Mouse (Mus musculus) right cerebral cortex, postnatal 25 days (tissue): ENCODE data around the gene Tnpo1.
"Not testable (repeated sequence)": the region's sequence is repeated elsewhere in the genome, so short reads cannot be mapped to it uniquely, and the experiment has no call there.

Experiments used
- DNase-seq: peaks from one replicate; pipeline ENCODE4 v3.0.0; 2022

Tnpo1 gene

GRCm38 (mm10) chr13:98883774-98884173 is 42.4 kb downstream of the Tnpo1 start:
- no peak for DNase-seq

DNA sequence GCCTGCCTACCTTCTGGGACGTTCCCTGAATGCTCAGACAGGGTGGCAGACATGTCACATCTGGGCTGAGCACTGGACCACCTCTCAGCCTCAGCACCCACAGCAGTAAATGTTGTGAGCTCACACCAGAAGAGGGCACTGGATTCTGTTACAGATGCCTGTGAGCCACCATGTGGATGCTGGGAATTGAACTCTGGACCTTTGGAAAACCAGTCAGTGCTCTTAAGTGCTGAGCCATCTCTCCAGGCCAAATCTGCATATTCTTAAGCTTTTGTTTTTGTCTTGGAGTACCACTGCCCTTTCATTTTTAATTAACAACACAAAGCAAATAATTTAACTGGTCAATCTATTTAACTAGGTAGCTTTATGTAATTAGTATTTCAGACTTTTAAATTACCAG is 44.2 kb downstream of the Tnpo1 start:
- no peak for DNase-seq

DNA sequence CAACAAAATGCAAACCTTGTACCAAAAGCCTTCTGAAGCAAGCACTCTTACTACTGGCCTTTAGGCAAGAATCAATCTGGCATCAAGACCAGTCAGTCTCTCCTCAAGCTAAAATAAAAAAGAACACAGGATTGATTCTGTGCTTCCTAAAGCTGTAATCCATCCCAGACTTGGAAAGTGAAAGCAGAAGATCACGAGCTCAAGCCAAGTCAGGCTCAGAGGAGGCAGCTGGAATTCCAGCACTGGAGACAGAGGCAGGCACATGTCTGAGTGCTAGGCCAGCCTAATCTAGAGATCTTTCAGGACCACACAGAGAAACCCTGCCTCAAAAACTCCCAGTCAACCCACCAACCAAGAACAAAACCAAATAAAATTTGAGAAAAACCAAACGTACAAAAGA is 45.8 kb downstream of the Tnpo1 start:
- no peak for DNase-seq

- no peak for DNase-seq
Measured at GRCm38 (mm10) chr13:98879422-98879821, 46.8 kb downstream of the Tnpo1 start.

- no peak for DNase-seq
Measured at GRCm38 (mm10) chr13:98877165-98877564, 49.0 kb downstream of the Tnpo1 start.

- no peak for DNase-seq
Measured at GRCm38 (mm10) chr13:98874727-98875126, 51.5 kb downstream of the Tnpo1 start.

- DNase-seq: no peak
Measured at GRCm38 (mm10) chr13:98872273-98872847, 53.8 kb downstream of the Tnpo1 start.

- no peak for DNase-seq
Measured at GRCm38 (mm10) chr13:98871263-98871662, 54.9 kb downstream of the Tnpo1 start.

DNA sequence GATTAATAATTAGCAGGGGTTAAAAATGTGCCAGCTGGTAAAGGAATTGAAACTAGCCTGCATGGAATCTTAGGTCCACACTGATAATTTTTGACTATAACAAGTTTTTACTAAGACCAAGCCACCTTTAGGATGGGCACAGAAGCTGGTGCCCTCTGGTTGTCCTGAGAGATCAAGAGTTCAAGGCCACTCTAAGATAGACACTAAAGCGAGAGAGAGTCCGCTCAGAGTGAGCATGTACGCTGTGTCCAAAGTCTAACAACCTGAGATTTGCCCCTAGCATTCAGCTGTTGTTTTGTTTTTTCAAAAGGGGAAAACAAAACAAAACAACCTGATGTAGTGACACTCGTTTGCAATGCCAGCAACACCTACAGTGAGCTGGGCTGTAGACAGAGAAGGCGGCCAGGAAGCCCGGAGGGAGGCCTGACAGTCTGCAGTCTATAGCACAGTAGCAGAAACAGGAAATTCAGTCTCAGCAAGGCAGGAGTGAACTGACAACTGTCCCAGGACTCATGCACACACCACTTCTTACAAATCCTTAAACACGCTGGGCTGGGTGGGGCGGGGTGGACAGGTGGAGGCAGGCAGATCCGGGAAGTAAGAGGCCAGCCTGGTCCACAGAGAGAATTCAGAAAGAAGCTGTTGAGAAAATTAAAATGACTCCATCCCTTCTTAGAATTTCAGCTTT is 57.8 kb downstream of the Tnpo1 start:
- no peak for DNase-seq

DNA sequence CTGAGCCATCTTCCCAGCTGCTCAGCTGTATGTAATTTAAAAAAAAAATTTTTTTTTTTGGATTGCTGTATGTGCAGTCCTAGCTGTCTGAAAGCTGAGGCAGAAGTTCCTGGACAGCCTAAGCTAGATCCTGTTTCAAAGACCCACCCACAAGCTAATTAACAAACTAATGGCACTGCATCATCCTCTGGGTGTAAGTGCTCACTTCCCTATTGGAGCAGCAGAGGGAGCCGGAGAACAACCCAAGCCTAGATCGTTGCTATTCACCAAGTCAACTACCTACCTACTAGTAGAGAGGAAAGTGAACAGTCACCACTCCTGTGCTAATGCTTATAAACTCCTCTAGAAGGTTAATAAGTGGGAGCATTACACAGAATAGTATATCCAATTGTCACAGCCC is 58.4 kb downstream of the Tnpo1 start:
- no peak for DNase-seq

DNA sequence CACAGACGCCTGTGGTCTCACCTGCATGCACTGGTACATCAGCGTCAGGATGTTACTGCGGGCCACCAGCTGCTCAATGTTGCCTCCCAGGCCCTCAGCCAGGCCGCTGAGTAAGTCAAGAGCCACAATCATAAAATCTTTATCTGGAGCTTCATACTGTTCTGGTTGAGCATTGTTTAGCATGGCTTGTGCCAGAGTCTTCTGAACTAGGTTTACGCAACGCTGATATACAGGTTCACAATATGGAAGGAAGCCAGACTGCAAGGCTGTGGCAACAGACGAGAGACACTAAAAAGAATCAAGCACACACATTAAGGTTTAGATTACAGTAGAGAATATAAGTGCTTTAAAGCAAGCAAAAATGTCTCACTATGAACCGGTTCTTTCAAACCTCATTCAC is 70.9 kb downstream of the Tnpo1 start:
- no peak for DNase-seq

DNA sequence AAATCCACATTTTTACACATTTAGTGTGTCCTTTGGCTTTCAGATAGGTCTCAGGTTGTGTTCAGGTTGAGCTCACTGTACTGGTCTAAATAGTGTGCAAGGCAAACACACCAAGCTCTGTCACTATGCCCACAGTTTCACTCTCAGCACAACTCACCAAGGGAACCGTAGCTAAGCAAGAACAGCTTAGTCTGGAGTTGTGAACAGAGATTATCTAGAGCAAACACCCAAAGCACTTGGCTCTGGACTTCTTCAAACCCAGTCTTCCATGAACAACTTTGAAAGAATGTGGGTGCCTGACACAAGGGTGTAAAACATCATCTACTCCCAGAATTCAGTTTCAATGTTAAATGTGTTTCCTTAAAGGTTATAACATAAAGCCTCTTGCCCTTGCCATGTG is 80.4 kb downstream of the Tnpo1 start:
- no peak for DNase-seq

DNA sequence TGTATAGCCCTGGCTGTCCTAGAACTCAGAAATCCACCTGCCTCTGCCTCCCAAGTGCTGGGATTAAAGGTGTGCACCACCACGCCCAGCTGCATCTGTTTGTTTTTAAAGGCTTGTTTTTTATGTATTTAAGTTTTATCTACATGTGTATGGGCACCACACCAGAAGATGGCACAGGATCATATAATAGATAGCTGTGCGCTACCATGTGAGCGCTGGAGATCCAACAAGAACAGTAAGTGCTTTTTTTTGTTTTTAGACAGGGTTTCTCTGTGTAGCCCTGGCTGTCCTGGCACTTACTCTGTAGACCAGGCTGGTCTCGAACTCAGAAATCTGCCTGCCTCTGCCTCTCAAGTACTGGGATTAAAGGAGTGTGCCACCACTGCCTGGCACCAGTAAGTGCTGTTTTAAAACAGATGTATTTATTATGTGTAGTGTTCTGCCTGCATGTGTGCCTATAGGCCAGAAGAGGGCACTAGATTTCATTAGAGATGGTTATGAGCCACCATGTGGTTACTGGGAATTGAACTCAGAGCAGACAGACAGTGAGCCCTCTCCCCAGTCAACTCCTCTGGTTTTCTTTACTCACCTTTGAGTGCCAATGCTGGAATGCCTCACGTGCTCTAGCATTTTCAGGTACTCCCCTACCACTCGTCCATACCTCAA is 89.6 kb downstream of the Tnpo1 start:
- DNase-seq: no peak

GRCm38 (mm10) chr13:98835740-98836139 is 90.4 kb downstream of the Tnpo1 start:
- no peak for DNase-seq

GRCm38 (mm10) chr13:98834723-98835122 is 91.5 kb downstream of the Tnpo1 start:
- no peak for DNase-seq

DNA sequence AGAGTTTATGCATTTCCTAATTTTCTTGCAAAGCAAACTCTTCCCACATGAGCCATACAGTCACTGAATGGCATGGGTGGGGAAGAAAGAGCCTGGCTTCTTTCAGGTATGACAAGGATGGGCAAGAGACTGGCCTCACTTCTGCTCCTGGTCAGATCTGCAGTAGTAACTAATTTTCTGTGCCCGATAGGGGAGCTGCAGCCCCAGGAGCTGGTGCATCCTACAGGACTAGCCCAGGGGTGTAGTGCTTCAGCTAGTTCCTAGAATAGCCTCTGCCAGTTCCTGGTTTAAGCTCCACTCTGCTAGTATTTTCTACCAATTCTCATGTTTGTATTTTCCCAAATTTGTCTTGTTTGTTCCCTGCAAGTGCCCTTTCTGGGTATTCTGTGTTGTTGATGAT is 92.0 kb downstream of the Tnpo1 start:
- DNase-seq: no peak

DNA sequence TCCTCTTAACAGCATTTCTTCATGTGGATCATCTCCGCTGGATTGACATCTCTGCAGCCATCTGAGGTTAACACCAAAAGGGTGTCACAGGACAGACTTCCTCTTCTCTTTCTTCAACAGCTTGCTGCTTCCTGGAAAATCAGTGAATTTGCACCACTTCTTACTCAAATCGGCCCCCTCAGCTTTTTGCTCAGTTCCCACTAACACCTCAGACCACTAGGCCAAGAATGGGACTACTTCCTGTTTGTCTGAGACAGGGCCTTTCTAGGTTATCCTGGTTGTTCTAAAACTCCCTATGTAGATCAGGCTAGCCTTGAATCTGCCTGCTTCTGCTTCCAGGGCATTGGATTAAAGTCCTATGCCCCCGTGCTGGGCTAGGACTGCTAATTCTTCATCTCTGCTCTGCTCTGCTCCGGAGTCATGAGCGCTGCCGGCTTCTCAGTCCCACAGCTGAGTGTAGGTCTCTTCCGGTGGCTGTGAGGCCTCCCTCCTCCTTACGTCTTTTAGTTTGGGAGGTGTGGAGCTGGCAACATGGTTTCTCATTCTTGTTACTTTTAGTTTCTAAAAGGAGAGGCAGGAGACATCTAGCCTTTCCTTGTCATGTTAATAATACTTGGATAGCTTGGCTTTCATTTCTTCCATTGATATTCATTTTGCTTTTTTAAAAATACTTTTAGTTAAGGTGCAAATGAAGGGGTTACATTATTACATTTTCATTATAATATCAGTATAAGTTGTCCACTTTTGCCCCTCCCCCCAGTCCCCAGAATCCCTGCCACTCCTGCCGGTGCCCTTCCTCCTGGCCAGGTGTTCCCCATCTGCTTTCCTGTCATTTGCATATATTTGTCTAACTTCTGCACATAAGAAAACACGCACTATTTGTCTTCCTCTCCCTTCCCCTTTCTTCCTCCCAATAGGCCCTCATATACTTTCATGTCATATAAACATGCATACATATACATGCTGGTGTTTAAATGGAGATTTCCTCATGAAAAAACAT is 93.4 kb downstream of the Tnpo1 start:
- no peak for DNase-seq

DNA sequence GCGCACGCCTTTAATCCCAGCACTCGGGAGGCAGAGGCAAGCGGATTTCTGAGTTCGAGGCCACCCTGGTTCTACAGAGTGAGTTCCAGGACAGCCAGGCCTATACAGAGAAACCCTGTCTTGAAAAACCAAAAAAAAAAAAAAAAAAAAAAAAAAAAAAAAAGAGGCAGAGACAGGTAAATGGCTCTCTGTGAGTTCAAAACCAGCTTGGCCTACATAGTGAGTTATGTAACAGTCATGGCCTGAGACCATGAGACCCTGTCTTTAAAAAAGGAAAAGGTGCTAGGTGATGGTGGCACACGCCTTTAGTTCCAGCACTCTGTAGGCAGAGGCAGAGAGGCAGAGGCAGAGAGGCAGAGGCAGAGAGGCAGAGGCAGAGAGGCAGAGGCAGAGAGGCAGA is 97.2 kb downstream of the Tnpo1 start:
- DNase-seq: not testable (repeated sequence)

GRCm38 (mm10) chr13:98825574-98825973 is 100.6 kb downstream of the Tnpo1 start:
- DNase-seq: no peak

GRCm38 (mm10) chr13:98819094-98819493 is 107.1 kb downstream of the Tnpo1 start:
- no peak for DNase-seq

- DNase-seq: no peak
Measured at GRCm38 (mm10) chr13:98818205-98818604, 108.0 kb downstream of the Tnpo1 start.

DNA sequence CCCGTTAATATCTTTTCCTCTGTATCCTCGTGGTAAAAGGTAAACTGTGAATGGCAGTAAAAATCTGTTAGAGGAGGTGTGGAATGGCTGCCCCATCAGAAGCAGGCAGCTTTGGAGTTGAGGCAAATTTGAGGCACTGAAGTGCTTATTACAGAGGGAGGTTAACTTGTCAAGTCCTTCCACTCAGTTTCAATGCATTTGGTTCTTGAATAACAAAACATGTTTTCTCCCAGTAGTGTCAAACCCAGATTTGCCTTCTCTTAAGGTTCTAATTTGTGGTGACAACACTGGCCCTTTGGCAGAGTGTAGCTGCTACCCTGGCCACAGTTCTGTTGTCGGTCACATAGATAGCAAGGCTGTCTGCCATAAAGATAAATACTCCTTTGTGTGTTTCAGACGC is 108.4 kb downstream of the Tnpo1 start:
- DNase-seq: no peak

DNA sequence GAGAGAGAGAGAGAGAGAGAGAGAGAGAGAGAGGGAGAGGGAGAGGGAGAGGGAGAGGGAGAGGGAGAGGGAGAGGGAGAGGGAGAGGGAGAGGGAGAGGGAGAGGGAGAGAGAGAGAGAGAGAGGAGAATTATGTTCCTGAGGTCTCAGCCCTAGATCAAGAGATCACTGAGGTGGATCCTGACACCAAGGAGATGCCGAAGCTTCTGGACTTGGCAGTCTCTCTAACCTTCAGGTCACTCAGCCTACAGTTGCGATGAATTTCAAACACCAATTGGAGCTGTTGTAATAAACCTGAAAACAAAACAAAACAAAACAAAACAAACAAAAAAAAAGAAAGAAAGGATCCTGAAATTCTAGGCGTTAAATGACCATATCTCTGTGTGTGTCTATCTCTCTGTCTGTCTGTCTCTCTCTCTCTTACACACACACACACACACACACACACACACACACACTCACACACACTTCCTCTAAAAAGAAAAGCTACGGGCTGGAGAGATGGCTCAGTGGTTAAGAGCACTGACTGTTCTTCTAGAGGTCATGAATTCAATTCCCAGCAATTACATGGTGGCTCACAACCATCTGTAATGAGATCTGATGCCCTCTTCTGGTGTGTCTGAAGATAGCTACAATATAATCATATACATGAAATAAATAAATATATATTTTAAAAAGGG is 109.1 kb downstream of the Tnpo1 start:
- DNase-seq: not testable (repeated sequence)
